Mouse (Mus musculus): ENCODE results near the gene Bfsp2.

DNA sequence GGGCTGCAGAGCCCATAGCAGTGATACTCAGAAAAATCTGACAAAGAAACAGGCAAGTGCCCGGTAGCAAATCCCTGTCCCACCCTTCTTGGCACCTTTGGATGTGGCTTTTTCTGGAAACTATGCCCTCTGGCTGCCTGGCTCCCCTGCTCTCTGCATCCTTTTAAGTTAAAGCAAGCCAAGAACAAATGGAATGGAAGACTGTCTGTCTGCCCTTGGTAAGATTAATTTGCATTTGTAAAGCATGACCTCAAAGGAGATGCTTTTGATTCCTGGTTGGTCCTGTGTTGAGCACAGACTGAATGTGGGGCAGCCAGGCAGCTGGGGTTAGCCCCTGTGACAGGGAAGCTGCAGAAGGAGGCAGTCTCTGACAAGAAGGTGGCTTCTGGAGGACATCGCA, 33.7 kb upstream of the Bfsp2 start:
- TF ChIP-seq CTCF (IDR thresholded peaks at IDR 0.05; ENCODE audit: insufficient read depth, low read depth, low read length) (no peak), POLR2A (IDR thresholded peaks at IDR 0.05; ENCODE audit: insufficient read depth, low read depth, low read length) (no peak)
